Mouse (Mus musculus): ENCODE measurements around the gene Aff2. TPM values are rescaled to one million over a fixed set of nuclear protein-coding genes. Genes with fewer than 3 reads are reported as not detected.

Gene Aff2
- polyA plus RNA-seq, 1 experiment from 2014 or later: 0.32 TPM

DNA sequence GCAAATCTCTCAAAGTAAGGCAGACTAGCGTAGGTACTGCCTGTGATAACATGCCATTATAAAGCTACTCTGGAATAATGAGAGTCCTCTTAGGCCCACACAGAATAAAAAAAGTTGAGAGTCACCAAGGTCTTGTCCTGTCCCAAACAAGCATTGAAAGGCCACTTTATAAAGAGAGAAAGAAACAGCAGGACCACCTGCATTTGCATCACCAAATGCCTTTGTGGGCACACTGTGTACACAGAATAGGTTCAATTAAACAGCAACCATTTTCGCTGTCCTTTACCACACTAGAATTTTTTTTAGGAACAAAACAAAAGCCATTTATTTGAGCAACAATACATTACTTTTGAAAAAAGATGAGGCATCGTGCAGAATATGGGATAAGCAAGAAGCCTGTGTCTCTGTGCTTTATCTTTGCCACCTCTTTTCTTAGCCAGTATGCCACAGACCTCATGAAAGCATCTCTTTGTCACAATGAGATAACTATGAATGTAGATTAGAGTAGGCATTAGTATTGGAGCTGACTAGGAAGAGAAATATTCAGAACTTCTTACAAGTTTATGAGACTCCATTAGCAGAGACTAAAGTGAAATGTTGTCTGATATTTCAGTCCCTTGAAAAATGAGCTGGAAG, 385.0 kb downstream of the Aff2 start:
- no peaks in the 10 kb centered on the region for H3K9me3 ChIP-seq (replicated peaks)

DNA sequence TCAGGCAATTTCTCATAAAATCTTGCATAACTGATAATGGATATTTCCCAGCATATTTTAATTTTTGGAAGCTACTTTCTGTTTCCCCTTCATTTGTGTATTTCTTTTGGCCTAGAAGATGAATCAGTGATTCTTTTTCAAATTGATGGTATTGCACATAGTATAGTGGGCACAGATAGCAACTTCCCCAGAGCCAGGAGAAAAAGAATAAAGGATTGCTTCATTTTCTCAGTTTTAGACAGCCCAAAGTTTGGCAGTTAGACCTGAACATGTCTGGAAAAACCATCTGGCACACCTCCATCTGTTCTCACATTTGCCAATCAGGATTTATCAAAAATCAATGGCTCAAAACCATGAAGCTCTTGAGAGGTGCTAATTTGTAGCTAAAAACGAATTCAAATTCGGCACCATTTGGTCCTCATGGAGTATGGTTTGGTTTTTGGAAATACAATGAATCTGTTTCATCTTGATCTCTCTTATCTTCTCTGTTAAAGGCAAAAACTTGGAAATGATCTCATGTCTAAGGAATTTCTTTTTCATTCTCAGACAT, 441.9 kb downstream of the Aff2 start:
- no peaks in the 10 kb centered on the region for H3K36me3 ChIP-seq (replicated peaks)
- no peak overlapping the region for H3K9ac ChIP-seq
- H3K4me1 ChIP-seq (replicated peaks): no peaks in the 10 kb centered on the region
- no peaks in the 10 kb centered on the region for H3K9me3 ChIP-seq (replicated peaks)
- no peak overlapping the region for H3K27ac ChIP-seq (replicated peaks)
- no peak overlapping the region for H3K4me2 ChIP-seq
- no peaks in the 10 kb centered on the region for H3K27me3 ChIP-seq
- no peak for ATAC-seq (ENCODE audit: insufficient read depth)
- no peak overlapping the region for H3K4me3 ChIP-seq (replicated peaks)
- WGBS (ENCODE audit: insufficient replicate concordance): 48% methylated on average over 2 of the region's 2 CpGs

More for the DNA sequence above, 385.0 kb downstream of the Aff2 start:
- Histone ChIP-seq H3K4me2 (no peak overlapping the region), H3K27me3 (no peaks in the 10 kb centered on the region), H3K27ac (replicated peaks) (no peak overlapping the region), H3K4me3 (replicated peaks) (no peak overlapping the region), H3K9ac (no peak overlapping the region), H3K4me1 (replicated peaks) (no peaks in the 10 kb centered on the region), H3K36me3 (replicated peaks) (no peaks in the 10 kb centered on the region)
- WGBS (ENCODE audit: insufficient replicate concordance): 53% methylated on average over 3 of the region's 3 CpGs
- no peak for ATAC-seq (ENCODE audit: insufficient read depth)

DNA sequence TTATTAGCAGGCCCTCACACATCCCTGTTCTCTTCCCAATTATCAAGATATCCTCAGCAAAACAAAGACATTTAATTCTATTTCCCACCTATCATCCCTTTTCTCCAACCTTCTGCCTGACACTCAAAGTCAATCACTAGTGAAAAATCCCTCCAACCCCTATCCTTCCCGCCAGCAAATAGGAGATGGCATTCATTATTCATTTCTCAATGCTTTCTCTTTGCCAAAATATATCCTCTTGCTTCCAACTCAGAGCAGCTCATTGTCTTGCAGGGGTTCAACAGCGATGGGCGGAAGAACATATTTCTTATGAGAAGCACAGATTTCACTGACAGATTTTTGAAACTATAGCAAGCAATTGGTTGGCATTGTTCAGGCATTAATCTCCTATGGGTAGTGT, 442.4 kb downstream of the Aff2 start:
- ATAC-seq (ENCODE audit: insufficient read depth): no peak
- H3K36me3 ChIP-seq (replicated peaks): no peaks in the 10 kb centered on the region
- no peaks in the 10 kb centered on the region for H3K4me1 ChIP-seq (replicated peaks)
- no peak overlapping the region for H3K27ac ChIP-seq (replicated peaks)
- H3K9me3 ChIP-seq (replicated peaks): no peaks in the 10 kb centered on the region
- H3K4me2 ChIP-seq: no peak overlapping the region
- H3K27me3 ChIP-seq: no peaks in the 10 kb centered on the region
- WGBS (ENCODE audit: insufficient replicate concordance): 60% methylated on average over 3 of the region's 3 CpGs
- H3K9ac ChIP-seq: no peak overlapping the region
- no peak overlapping the region for H3K4me3 ChIP-seq (replicated peaks)

DNA sequence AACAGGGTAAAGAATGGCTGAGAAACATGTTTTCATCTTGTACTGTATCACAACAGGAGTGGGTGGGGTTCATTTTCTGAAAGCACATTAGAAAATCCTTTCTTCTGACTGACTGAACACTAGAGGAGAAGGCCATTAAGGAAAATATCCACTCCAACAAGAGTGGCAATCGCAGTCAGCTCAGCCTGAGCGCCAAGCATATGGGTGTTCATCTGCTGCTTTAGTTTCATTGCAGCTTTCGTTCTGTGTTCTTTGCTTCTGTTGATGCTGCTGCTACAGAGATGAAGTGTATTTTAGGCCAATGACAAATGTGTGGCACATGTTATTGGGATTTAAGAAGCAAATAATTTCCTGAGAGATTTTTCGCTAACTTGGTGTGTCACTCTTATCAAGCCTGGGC, 451.7 kb downstream of the Aff2 start:
- 68% methylated on average over 4 of the region's 4 CpGs for WGBS (ENCODE audit: insufficient replicate concordance)
- H3K27me3 ChIP-seq: no peaks in the 10 kb centered on the region
- no peaks in the 10 kb centered on the region for H3K9me3 ChIP-seq (replicated peaks)
- ATAC-seq (ENCODE audit: insufficient read depth): no peak
- no peaks in the 10 kb centered on the region for H3K4me1 ChIP-seq (replicated peaks)
- H3K4me3 ChIP-seq (replicated peaks): no peak overlapping the region
- H3K36me3 ChIP-seq (replicated peaks): no peaks in the 10 kb centered on the region
- H3K27ac ChIP-seq (replicated peaks): no peak overlapping the region
- no peak overlapping the region for H3K4me2 ChIP-seq
- H3K9ac ChIP-seq: no peak overlapping the region

DNA sequence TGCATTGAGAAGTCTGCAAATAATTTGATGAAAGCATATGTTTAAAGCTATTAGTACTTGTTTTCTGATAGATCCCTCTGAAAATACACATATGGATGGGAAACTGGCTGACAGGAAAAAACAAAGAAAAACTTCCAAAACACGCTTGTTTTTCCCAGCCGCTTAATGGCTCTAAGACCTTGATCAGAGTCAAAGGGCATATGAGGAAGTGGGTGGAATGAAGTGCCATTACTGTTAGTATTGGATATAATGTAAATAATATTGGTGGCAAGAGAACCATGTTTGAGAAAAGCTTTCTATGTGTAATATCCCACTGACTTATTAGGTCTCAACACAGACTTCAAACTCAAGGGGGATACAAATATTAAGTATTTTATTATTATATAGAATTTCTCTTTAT, 455.0 kb downstream of the Aff2 start:
- WGBS (ENCODE audit: insufficient replicate concordance): 70% methylated on average over 2 of the region's 2 CpGs
- no peaks in the 10 kb centered on the region for H3K27me3 ChIP-seq
- no peak overlapping the region for H3K4me2 ChIP-seq
- H3K4me1 ChIP-seq (replicated peaks): no peaks in the 10 kb centered on the region
- no peak overlapping the region for H3K9ac ChIP-seq
- ATAC-seq (ENCODE audit: insufficient read depth): no peak
- no peak overlapping the region for H3K4me3 ChIP-seq (replicated peaks)
- no peaks in the 10 kb centered on the region for H3K36me3 ChIP-seq (replicated peaks)
- H3K9me3 ChIP-seq (replicated peaks): no peaks in the 10 kb centered on the region
- no peak overlapping the region for H3K27ac ChIP-seq (replicated peaks)

DNA sequence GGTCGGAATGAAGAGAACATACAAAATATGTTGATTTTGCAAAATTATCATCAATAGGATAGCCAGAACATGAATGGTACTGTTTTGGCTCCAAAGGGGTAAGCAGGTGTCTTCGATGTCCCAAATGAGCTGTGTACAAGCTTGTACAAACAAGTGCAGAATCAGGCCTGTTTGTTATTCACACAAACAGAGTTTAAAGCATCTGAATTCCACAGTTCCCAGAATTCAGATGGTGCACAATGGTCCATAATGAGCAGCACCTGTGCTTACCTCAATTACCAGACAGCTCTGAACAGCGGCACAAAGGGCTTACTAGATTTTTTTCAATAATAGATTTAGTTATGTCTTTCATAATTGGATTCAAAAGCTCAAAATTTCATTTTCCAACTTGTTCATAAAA, 457.6 kb downstream of the Aff2 start:
- 68% methylated on average over 3 of the region's 3 CpGs for WGBS (ENCODE audit: insufficient replicate concordance)
- Histone ChIP-seq H3K4me2 (no peak overlapping the region), H3K9me3 (replicated peaks) (no peaks in the 10 kb centered on the region), H3K27ac (replicated peaks) (no peak overlapping the region), H3K36me3 (replicated peaks) (no peaks in the 10 kb centered on the region), H3K4me3 (replicated peaks) (no peak overlapping the region), H3K4me1 (replicated peaks) (no peaks in the 10 kb centered on the region), H3K9ac (no peak overlapping the region), H3K27me3 (no peaks in the 10 kb centered on the region)
- no peak for ATAC-seq (ENCODE audit: insufficient read depth)

DNA sequence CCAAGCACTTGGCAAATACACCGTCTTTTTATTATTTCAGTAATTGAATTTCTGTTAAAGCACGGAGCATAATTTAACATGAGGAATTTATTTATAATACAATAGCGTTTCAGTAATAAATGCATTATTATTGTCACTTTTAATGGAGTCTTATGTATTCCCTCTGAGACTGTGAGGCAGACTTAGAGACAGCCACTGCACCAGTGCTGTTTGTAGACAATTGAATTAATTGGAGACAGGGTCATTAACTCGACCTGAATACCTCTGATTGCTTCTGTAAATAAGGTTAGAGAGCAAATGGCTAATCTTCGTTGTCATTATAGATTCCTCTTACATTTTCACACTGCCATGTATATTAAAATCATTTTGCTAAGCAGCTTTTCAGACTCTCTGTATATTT, 458.1 kb downstream of the Aff2 start:
- no peak overlapping the region for H3K9ac ChIP-seq

DNA sequence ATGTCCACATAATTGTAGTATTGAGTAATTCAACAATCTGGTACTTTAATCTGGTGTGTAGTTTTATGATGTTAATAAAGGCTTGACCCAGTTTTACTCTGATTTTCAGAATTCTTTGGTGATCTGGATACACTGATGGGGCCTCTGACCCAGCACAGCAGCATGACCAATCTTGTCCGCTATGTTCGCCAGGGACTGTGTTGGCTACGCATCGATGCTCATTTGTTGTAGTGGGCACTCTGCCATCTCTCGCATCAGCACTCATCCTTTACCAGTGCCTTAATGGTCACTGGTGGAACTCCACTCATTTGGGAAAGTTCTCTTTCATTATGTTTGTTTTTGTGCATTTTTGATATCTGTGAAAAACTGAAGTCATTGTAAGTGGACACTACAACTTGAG, 507.5 kb downstream of the Aff2 start:
- no peaks in the 10 kb centered on the region for H3K4me1 ChIP-seq (replicated peaks)
- no peaks in the 10 kb centered on the region for H3K36me3 ChIP-seq (replicated peaks)
- H3K9ac ChIP-seq: no peak overlapping the region
- 75% methylated on average over 5 of the region's 5 CpGs for WGBS (ENCODE audit: insufficient replicate concordance)
- no peak overlapping the region for H3K27ac ChIP-seq (replicated peaks)
- H3K4me3 ChIP-seq (replicated peaks): no peak overlapping the region
- no peak overlapping the region for H3K4me2 ChIP-seq
- H3K27me3 ChIP-seq: no peaks in the 10 kb centered on the region
- ATAC-seq (ENCODE audit: insufficient read depth): no peak
- no peaks in the 10 kb centered on the region for H3K9me3 ChIP-seq (replicated peaks)

More for the DNA sequence above, 458.1 kb downstream of the Aff2 start:
- Histone ChIP-seq H3K27me3 (no peaks in the 10 kb centered on the region), H3K9me3 (replicated peaks) (no peaks in the 10 kb centered on the region), H3K36me3 (replicated peaks) (no peaks in the 10 kb centered on the region), H3K4me3 (replicated peaks) (no peak overlapping the region), H3K27ac (replicated peaks) (no peak overlapping the region), H3K4me2 (no peak overlapping the region), H3K4me1 (replicated peaks) (no peaks in the 10 kb centered on the region)
- WGBS (ENCODE audit: insufficient replicate concordance): 57% methylated on average over 5 of the region's 5 CpGs
- no peak for ATAC-seq (ENCODE audit: insufficient read depth)

DNA sequence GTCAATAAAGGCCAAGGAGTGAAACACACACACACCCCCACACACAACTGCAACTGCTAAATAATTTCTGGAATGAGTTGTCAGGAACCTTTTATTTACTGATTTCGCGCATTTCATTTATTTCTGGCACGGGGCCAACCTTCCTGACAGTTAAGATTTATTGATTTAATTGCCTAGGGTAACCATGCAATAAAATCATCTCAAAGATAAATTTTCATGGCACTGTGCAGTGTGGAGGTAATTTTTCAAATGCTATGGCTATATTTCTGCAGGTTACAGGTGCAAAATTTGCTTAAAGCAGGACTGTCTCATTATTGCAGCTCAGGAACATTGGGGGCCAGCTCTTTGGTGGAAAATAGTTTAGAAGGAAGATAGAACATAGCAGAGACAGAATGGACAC, 531.6 kb downstream of the Aff2 start:
- no peak overlapping the region for H3K4me3 ChIP-seq (replicated peaks)
- H3K27ac ChIP-seq (replicated peaks): no peak overlapping the region
- 62% methylated on average over 3 of the region's 3 CpGs for WGBS (ENCODE audit: insufficient replicate concordance)
- no peak overlapping the region for H3K9ac ChIP-seq
- no peaks in the 10 kb centered on the region for H3K9me3 ChIP-seq (replicated peaks)
- H3K4me2 ChIP-seq: no peak overlapping the region
- H3K36me3 ChIP-seq (replicated peaks): no peaks in the 10 kb centered on the region
- no peaks in the 10 kb centered on the region for H3K4me1 ChIP-seq (replicated peaks)
- no peak for ATAC-seq (ENCODE audit: insufficient read depth)
- H3K27me3 ChIP-seq: no peaks in the 10 kb centered on the region

Data from liver, embryonic 15.5 days (tissue).